Mouse (Mus musculus): Measurements from ENCODE around the gene Srp72. TPM values are rescaled to one million over a fixed set of nuclear protein-coding genes. Genes with fewer than 3 reads are reported as not detected.

Srp72 gene
- polyA plus RNA-seq, 1 experiment from 2014 or later = 47.1 TPM

GRCm38 (mm10) chr5:76973488-76973887 lies 995 bp upstream of the Srp72 start:
- DNase-seq (ENCODE audit: low spot score) = no peak
- Histone ChIP-seq H3K9ac (ENCODE audit: low read length) (no peak overlapping the region), H3K4me1 (replicated peaks; ENCODE audit: control insufficient read depth, insufficient read depth) (no peaks in the 10 kb centered on the region; the same call in 1 of the 2 replicates), H3K9me3 (ENCODE audit: control insufficient read depth, low read length) (no peaks in the 10 kb centered on the region), H3K4me3 (ENCODE audit: low read depth, low read length) (no peak overlapping the region), H3K27me3 (ENCODE audit: control insufficient read depth, insufficient read depth, low read length) (no peaks in the 10 kb centered on the region), H3K4me2 (replicated peaks; ENCODE audit: low read depth) (peak overlapping the region; percentile 74), H3K27ac (replicated peaks) (no peak overlapping the region), H3K36me3 (ENCODE audit: control insufficient read depth, insufficient read depth, low read length) (peaks cover 3% of the 10 kb centered on the region; the same call in 1 of the 2 replicates)
- 60% methylated on average over 3 of the region's 3 CpGs for WGBS
- TF ChIP-seq CTCF (IDR thresholded peaks at IDR 0.05; ENCODE audit: low read depth) = no peak
- no peak for TF ChIP-seq EP300 (optimal IDR thresholded peaks at IDR 0.05)
- ATAC-seq (ENCODE audit: low FRiP score, low TSS enrichment) = peak; percentile 9; the same call in 1 of the 2 replicates

DNA sequence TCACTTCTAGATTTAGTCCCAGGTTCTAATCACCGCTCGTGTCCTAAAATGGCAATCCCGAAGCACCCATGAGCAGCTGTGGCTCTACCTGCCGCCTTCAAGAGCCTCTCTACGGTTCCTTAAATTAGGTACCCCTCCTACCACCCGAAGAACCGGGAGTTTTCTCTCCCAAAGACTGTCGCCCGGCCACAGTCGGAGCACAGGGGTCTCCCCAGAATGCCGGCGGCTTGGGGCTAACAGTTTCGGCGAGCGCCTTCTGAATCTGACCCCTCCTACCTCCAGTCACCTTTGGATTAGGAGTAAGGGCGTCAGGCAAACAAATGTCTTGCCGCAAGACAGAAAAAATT lies 303 bp upstream of the Srp72 start:
- DNase-seq (ENCODE audit: low spot score) (no peak), ATAC-seq (ENCODE audit: low FRiP score, low TSS enrichment) (no peak; the same call in 1 of the 2 replicates)
- no peaks in the 10 kb centered on the region; the same call in 1 of the 2 replicates for H3K36me3 ChIP-seq (ENCODE audit: control insufficient read depth, insufficient read depth, low read length)
- H3K4me3 ChIP-seq (ENCODE audit: low read depth, low read length) = peak overlapping the region; percentile 93
- H3K27me3 ChIP-seq (ENCODE audit: control insufficient read depth, insufficient read depth, low read length) = no peaks in the 10 kb centered on the region
- peak overlapping the region; percentile 95 for H3K9ac ChIP-seq (ENCODE audit: low read length)
- TF ChIP-seq CTCF (IDR thresholded peaks at IDR 0.05; ENCODE audit: low read depth) (no peak), EP300 (optimal IDR thresholded peaks at IDR 0.05) (no peak)
- H3K4me1 ChIP-seq (replicated peaks; ENCODE audit: control insufficient read depth, insufficient read depth) = no peaks in the 10 kb centered on the region; the same call in 1 of the 2 replicates
- H3K27ac ChIP-seq (replicated peaks) = peak overlapping the region; percentile 35; the same call in 1 of the 2 replicates
- H3K4me2 ChIP-seq (replicated peaks; ENCODE audit: low read depth) = peak overlapping the region; percentile 74
- WGBS = 2% methylated on average over 17 of the region's 17 CpGs
- no peaks in the 10 kb centered on the region for H3K9me3 ChIP-seq (ENCODE audit: control insufficient read depth, low read length)

- Histone ChIP-seq H3K9me3 (ENCODE audit: control insufficient read depth, low read length) (no peaks in the 10 kb centered on the region), H3K36me3 (ENCODE audit: control insufficient read depth, insufficient read depth, low read length) (peaks cover 8% of the 10 kb centered on the region), H3K9ac (ENCODE audit: low read length) (no peak overlapping the region), H3K4me3 (ENCODE audit: low read depth, low read length) (peak overlapping the region; percentile 93), H3K4me2 (replicated peaks; ENCODE audit: low read depth) (peak overlapping the region; percentile 74), H3K4me1 (replicated peaks; ENCODE audit: control insufficient read depth, insufficient read depth) (no peaks in the 10 kb centered on the region; the same call in 1 of the 2 replicates), H3K27me3 (ENCODE audit: control insufficient read depth, insufficient read depth, low read length) (no peaks in the 10 kb centered on the region), H3K27ac (replicated peaks) (no peak overlapping the region)
- ATAC-seq (ENCODE audit: low FRiP score, low TSS enrichment) (no peak), DNase-seq (ENCODE audit: low spot score) (no peak)
- TF ChIP-seq CTCF (IDR thresholded peaks at IDR 0.05; ENCODE audit: low read depth) (no peak), EP300 (optimal IDR thresholded peaks at IDR 0.05) (no peak)
- 83% methylated on average over 8 of the region's 8 CpGs for WGBS
Observed at GRCm38 (mm10) chr5:76975736-76976135, 1.3 kb downstream of the Srp72 start.

GRCm38 (mm10) chr5:76984015-76984414 lies 9.5 kb downstream of the Srp72 start:
- Histone ChIP-seq H3K9me3 (ENCODE audit: control insufficient read depth, low read length) (no peaks in the 10 kb centered on the region), H3K27ac (replicated peaks) (no peak overlapping the region), H3K4me1 (replicated peaks; ENCODE audit: control insufficient read depth, insufficient read depth) (no peaks in the 10 kb centered on the region), H3K4me3 (ENCODE audit: low read depth, low read length) (no peak overlapping the region), H3K9ac (ENCODE audit: low read length) (no peak overlapping the region), H3K36me3 (ENCODE audit: control insufficient read depth, insufficient read depth, low read length) (peaks cover 37% of the 10 kb centered on the region), H3K27me3 (ENCODE audit: control insufficient read depth, insufficient read depth, low read length) (no peaks in the 10 kb centered on the region), H3K4me2 (replicated peaks; ENCODE audit: low read depth) (no peak overlapping the region)
- ATAC-seq (ENCODE audit: low FRiP score, low TSS enrichment) (no peak), DNase-seq (ENCODE audit: low spot score) (no peak)
- TF ChIP-seq EP300 (optimal IDR thresholded peaks at IDR 0.05) = no peak
- TF ChIP-seq CTCF (IDR thresholded peaks at IDR 0.05; ENCODE audit: low read depth) = 0 out of 2 replicates have a peak, but pooled peaks have one; percentile 4
- WGBS = 94% methylated on average over 11 of the region's 11 CpGs

DNA sequence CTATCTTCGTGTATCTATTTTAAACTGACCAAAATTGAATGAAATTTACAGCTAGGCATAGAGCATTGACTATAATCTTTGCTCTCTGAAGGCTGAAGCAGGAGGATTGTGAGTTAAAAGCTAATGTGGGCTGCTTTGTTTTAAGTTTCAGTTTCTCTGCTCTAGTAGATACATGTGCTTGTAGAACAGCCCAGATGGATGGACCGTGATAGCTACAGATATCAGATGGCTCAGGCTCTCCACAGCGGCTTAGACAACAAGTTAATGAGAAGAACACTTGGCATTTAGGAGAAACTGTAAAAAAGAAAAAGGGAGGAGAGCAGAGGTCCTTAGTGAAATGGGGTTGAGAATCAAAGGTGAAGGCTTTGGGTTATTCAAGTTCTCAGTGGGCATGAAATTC lies 16.3 kb downstream of the Srp72 start:
- peaks cover 39% of the 10 kb centered on the region for H3K36me3 ChIP-seq (ENCODE audit: control insufficient read depth, insufficient read depth, low read length)
- WGBS = 92% methylated on average over 3 of the region's 3 CpGs
- TF ChIP-seq EP300 (optimal IDR thresholded peaks at IDR 0.05) (no peak), CTCF (IDR thresholded peaks at IDR 0.05; ENCODE audit: low read depth) (no peak)
- no peak overlapping the region for H3K9ac ChIP-seq (ENCODE audit: low read length)
- ATAC-seq (ENCODE audit: low FRiP score, low TSS enrichment) = no peak
- no peak overlapping the region for H3K27ac ChIP-seq (replicated peaks)
- no peak for DNase-seq (ENCODE audit: low spot score)
- H3K9me3 ChIP-seq (ENCODE audit: control insufficient read depth, low read length) = no peaks in the 10 kb centered on the region
- no peaks in the 10 kb centered on the region for H3K27me3 ChIP-seq (ENCODE audit: control insufficient read depth, insufficient read depth, low read length)
- no peak overlapping the region for H3K4me3 ChIP-seq (ENCODE audit: low read depth, low read length)
- H3K4me1 ChIP-seq (replicated peaks; ENCODE audit: control insufficient read depth, insufficient read depth) = no peaks in the 10 kb centered on the region
- H3K4me2 ChIP-seq (replicated peaks; ENCODE audit: low read depth) = no peak overlapping the region

DNA sequence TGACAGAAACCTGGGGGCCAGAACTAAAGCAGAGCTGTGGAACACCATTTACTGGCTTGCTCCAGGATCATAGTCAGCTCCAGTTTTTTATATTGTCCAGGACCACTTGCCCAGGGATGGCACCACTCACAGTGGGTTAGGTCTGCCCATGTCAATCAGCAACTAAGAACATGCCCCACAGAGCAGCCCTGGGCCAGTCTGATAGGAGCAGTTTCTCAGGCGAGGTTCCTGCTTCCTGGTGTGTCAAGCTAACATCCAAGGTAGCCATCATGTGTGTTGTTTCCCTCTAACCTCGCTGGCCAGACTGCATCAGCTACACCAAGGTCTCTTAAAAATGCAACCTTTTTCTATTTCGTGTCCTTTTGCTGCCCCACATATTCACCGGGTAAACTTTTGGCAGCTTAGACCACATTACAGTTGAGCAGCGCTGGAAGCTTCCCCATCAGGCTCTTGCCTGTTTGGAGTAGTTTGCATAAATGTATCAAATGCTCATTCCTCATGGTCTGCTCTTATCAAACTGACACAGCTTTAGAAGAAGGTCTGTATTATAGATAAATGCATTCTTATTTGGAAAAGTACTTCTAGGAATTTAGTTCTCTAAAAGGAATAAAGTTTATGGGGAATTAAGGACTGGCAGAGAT lies 18.8 kb downstream of the Srp72 start:
- Histone ChIP-seq H3K4me2 (replicated peaks; ENCODE audit: low read depth) (no peak overlapping the region), H3K9me3 (ENCODE audit: control insufficient read depth, low read length) (no peaks in the 10 kb centered on the region), H3K4me3 (ENCODE audit: low read depth, low read length) (no peak overlapping the region), H3K27me3 (ENCODE audit: control insufficient read depth, insufficient read depth, low read length) (no peaks in the 10 kb centered on the region), H3K9ac (ENCODE audit: low read length) (no peak overlapping the region), H3K27ac (replicated peaks) (no peak overlapping the region), H3K4me1 (replicated peaks; ENCODE audit: control insufficient read depth, insufficient read depth) (no peaks in the 10 kb centered on the region), H3K36me3 (ENCODE audit: control insufficient read depth, insufficient read depth, low read length) (peaks cover 35% of the 10 kb centered on the region)
- ATAC-seq (ENCODE audit: low FRiP score, low TSS enrichment) (no peak), DNase-seq (ENCODE audit: low spot score) (no peak)
- TF ChIP-seq EP300 (optimal IDR thresholded peaks at IDR 0.05) (no peak), CTCF (IDR thresholded peaks at IDR 0.05; ENCODE audit: low read depth) (no peak)
- WGBS = 92% methylated on average over 5 of the region's 5 CpGs
